Mouse (Mus musculus) liver, embryonic 14.5 days (tissue): ENCODE data around the gene Myrip. TPM values are rescaled to one million over a fixed set of nuclear protein-coding genes. Genes with fewer than 3 reads are reported as not detected.

ENCODE experiments used
- ATAC-seq: fragments of 200-750 bp; cut with Nextera tagmentation; 2 replicates; pipeline ENCODE4 v1.8.0; 2017; ENCODE audit warnings: moderate number of reproducible peaks, mild to moderate bottlenecking, moderate library complexity; ENCODE audit not compliant: insufficient read depth
- DNase-seq, 3 experiments: peaks; one replicate each; pipeline ENCODE4 v3.0.0-alpha.2; 2012 to 2013; ENCODE audit warnings: low read depth in 3 of 3, low spot score in 3 of 3
- H3K27ac ChIP-seq: fragments of 300-500 bp; sonication (generic); 2 replicates; pipeline ENCODE4 v1.5.1; 2014; ENCODE audit warnings: moderate library complexity, mild to moderate bottlenecking, control low read depth, inconsistent platforms
- H3K27me3 ChIP-seq: fragments of 300-500 bp; sonication (generic); 2 replicates; pipeline ENCODE4 v1.6.1; 2014; ENCODE audit warnings: mild to moderate bottlenecking, low read length, moderate library complexity; ENCODE audit not compliant: control insufficient read depth, insufficient read depth
- H3K36me3 ChIP-seq: fragments of 300-500 bp; sonication (generic); replicated peaks from 2 replicates; pipeline ENCODE4 v1.6.1; 2014; ENCODE audit warnings: low read depth; ENCODE audit not compliant: control insufficient read depth, insufficient read depth
- H3K4me1 ChIP-seq, 2 experiments: fragments of 200-500 bp in 1 of 2; fragments of 300-500 bp in 1 of 2; sonication (generic) in 1 of 2; replicated peaks; 2 replicates each; pipeline ENCODE4 v1.6.1; 2012 to 2014; ENCODE audit warnings: antibody characterized with exemption in 1 of 2, inconsistent platforms in 1 of 2, low read length in 1 of 2; ENCODE audit not compliant: control insufficient read depth in 2 of 2, insufficient read depth in 2 of 2
- H3K4me2 ChIP-seq: fragments of 300-500 bp; sonication (generic); 2 replicates; pipeline ENCODE4 v1.6.1; 2014; ENCODE audit warnings: low read depth, mild to moderate bottlenecking, control low read depth, moderate library complexity
- H3K4me3 ChIP-seq, 2 experiments: fragments of 200-500 bp in 1 of 2; fragments of 300-500 bp in 1 of 2; sonication (generic) in 1 of 2; 2 replicates each; pipeline ENCODE4 v1.5.1; 2012 to 2014; ENCODE audit warnings: low read depth in 2 of 2, low read length in 2 of 2, mild to moderate bottlenecking in 2 of 2, control low read depth in 1 of 2, inconsistent platforms in 1 of 2, moderate library complexity in 1 of 2; ENCODE audit not compliant: insufficient read depth in 1 of 2
- H3K9ac ChIP-seq: fragments of 300-500 bp; sonication (generic); replicated peaks from 2 replicates; pipeline ENCODE4 v1.6.1; 2014; ENCODE audit warnings: mild to moderate bottlenecking, control low read depth, moderate library complexity
- H3K9me3 ChIP-seq: fragments of 300-500 bp; sonication (generic); 2 replicates; pipeline ENCODE4 v1.6.1; 2016; ENCODE audit warnings: low read length, mixed read lengths; ENCODE audit not compliant: control insufficient read depth
- CTCF ChIP-seq: IDR thresholded peaks from 2 replicates; pipeline ENCODE4 v1.5.1; 2016; ENCODE audit warnings: antibody characterized with exemption, low read depth, control low read depth
- EP300 ChIP-seq: IDR thresholded peaks from 2 replicates; pipeline ENCODE4 v1.6.1; 2016; ENCODE audit warnings: antibody characterized with exemption, low read depth
- WGBS: fragments of 180-500 bp; shearing (Covaris S2); extraction: QIAGEN DNeasy Blood & Tissue Kit; methylation state at CpG from one replicate; pipeline ENCODE4 v1.1.7; 2014; ENCODE audit not compliant: insufficient replicate concordance; 5-methylcytosine and 5-hydroxymethylcytosine counted together
- polyA plus RNA-seq, 2 experiments: library from polyadenylated mRNA; depleted of rRNA in 1 of 2; stranded (reverse) in 1 of 2; unstranded in 1 of 2; fragments of >200 nt; fragmentation: Nextera tagmentation in 1 of 2; extraction: Ambion mirVana in 1 of 2; gene quantifications; 2 replicates each; pipeline versions ENCODE4 v1.2.1 to v1.2.3; 2012 to 2014

The Myrip gene
- polyA plus RNA-seq, 2 experiments: 0.02 to 0.18 TPM

DNA sequence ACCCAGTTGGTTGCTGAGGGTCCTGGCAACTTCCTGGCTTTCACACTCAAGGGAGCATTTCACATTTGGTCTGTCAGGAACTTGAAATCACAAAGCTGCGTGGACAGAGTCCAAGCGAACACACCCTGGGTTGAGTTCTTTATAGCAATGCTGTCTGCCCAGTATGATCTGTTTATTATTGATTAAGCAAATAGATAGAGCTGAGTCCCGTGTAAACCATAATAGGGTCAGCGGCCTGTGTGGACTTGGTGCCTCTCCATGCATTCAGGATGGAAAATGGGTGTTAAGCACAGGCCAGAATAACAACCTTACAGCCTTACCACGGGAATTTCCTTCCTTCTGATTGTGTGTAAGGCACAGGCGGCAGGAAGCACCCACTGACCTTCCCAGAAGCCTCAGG lies 49.0 kb downstream of the Myrip start:
- no peak overlapping the region for H3K27ac ChIP-seq
- H3K27me3 ChIP-seq: no peaks in the 10 kb centered on the region
- ATAC-seq: no peak; the same call in 1 of the 2 replicates
- DNase-seq: no peak
- 28% methylated on average over 6 of the region's 6 CpGs for WGBS
- no peak overlapping the region for H3K4me2 ChIP-seq
- H3K4me3 ChIP-seq: no peak overlapping the region
- H3K4me1 ChIP-seq: peaks cover 0 to 6% of the 10 kb centered on the region in 2 experiments; a peak in 1 of 4 replicates
- TF ChIP-seq EP300 (no peak), CTCF (no peak)
- H3K9ac ChIP-seq: no peak overlapping the region
- H3K9me3 ChIP-seq: no peaks in the 10 kb centered on the region
- H3K36me3 ChIP-seq: no peaks in the 10 kb centered on the region

DNA sequence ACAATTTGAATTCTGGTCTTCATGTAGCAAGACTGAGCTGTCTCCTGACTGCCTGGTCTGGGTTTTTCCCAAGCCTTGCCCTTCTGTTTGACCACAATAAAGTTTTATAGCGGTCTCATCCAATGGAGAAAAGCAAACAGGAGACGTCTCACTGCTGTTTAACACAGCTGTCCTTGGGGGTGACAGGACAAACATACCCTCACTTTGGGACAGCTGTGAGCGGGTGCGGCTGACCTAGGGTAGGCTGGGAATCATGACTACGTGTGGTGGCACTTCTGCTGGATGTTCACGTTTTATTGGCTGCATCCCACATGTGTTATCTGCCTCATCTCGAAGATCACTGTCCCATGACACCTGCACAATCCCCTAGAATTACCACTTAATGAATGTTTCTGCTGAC lies 49.7 kb downstream of the Myrip start:
- Histone ChIP-seq H3K9me3 (no peaks in the 10 kb centered on the region), H3K4me1 (peaks cover 0 to 6% of the 10 kb centered on the region in 2 experiments; a peak in 1 of 4 replicates), H3K4me2 (no peak overlapping the region), H3K27ac (no peak overlapping the region), H3K9ac (no peak overlapping the region), H3K36me3 (no peaks in the 10 kb centered on the region), H3K4me3 (no peak overlapping the region), H3K27me3 (no peaks in the 10 kb centered on the region)
- ATAC-seq (no peak), DNase-seq (no peak)
- TF ChIP-seq EP300: no peak
- no peak for TF ChIP-seq CTCF
- 49% methylated on average over 7 of the region's 7 CpGs for WGBS

DNA sequence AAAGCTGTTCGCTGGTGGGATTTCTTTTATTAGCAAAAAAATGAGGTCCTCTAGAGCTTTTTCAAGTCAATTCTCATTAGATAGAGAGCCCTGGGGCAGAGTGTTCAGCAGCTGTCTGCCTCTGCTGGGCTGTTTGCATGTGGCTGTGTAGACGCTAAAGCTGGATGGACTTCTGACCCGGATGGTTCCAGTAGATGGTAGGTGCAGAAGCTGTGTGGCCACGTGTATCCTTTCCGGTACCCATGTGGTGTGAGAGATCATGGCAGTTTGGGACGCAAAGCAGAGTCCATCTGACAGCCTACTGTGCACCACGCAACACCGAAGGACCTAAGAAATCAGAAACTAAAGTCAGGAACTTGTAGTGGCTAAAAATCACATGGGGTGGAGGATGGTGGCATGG lies 50.2 kb downstream of the Myrip start:
- Histone ChIP-seq H3K4me2 (no peak overlapping the region), H3K9ac (no peak overlapping the region), H3K4me1 (peaks cover 0 to 6% of the 10 kb centered on the region in 2 experiments; a peak in 1 of 4 replicates), H3K36me3 (no peaks in the 10 kb centered on the region), H3K27me3 (no peaks in the 10 kb centered on the region), H3K4me3 (no peak overlapping the region), H3K9me3 (no peaks in the 10 kb centered on the region), H3K27ac (no peak overlapping the region)
- no peak for TF ChIP-seq CTCF
- TF ChIP-seq EP300: no peak
- ATAC-seq (no peak), DNase-seq (no peak)
- 72% methylated on average over 8 of the region's 8 CpGs for WGBS

DNA sequence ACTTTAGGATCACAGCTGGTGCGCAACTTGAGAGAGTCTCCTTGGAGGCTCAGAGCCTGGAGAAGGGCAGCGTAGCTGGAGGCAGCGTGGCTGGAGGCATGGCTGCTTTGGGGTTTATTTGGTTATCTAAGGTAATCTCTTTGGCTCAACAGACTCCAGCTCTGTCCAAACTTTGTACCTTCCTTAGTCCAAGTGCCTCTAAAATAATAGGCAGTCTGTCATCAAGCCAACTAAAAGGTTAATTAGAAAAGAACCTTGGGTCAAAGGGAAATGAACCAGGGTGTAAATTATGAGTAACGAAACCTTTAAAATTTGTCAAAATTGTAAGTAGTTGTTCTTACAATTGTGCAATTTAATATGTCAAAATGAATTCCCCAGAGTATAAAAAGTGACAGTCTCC lies 51.7 kb downstream of the Myrip start:
- H3K9me3 ChIP-seq: no peaks in the 10 kb centered on the region
- TF ChIP-seq EP300 (no peak), CTCF (no peak)
- H3K4me2 ChIP-seq: no peak overlapping the region
- no peak overlapping the region for H3K9ac ChIP-seq
- H3K27me3 ChIP-seq: no peaks in the 10 kb centered on the region
- no peaks in the 10 kb centered on the region for H3K36me3 ChIP-seq
- WGBS: 77% methylated on average over 4 of the region's 4 CpGs
- no peak for DNase-seq
- H3K4me1 ChIP-seq: peaks cover 0 to 6% of the 10 kb centered on the region in 2 experiments; a peak in 1 of 4 replicates
- no peak overlapping the region for H3K27ac ChIP-seq
- ATAC-seq: no peak
- no peak overlapping the region for H3K4me3 ChIP-seq

DNA sequence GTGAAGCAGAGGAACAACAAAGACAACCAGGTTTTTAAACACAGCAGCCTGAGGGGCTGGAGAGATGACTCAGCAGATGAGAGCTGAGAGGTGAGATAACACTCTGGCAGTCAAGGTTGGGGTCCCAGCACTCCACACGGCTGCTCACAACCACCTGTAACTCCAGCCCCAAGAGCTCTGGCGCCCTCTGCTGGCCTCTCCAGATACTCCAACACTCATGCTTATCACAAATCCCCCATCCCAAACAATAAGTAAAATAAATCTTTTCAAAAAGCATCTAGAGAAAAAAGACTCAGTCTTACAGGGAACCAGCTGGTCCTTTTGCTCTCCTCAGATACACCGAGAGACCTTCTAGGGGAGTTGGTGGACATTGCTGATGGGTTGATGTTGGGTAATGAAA lies 52.7 kb downstream of the Myrip start:
- Histone ChIP-seq H3K9me3 (no peaks in the 10 kb centered on the region), H3K27ac (no peak overlapping the region), H3K36me3 (no peaks in the 10 kb centered on the region), H3K4me3 (no peak overlapping the region), H3K4me2 (no peak overlapping the region), H3K9ac (no peak overlapping the region), H3K4me1 (peaks cover 0 to 6% of the 10 kb centered on the region in 2 experiments; a peak in 1 of 4 replicates), H3K27me3 (no peaks in the 10 kb centered on the region)
- TF ChIP-seq CTCF (peak; percentile 55), EP300 (no peak)
- DNase-seq (no peak), ATAC-seq (no peak)
- 54% methylated on average over 3 of the region's 3 CpGs for WGBS
